Mouse (Mus musculus): ENCODE results near the gene Gm45785. TPM values are rescaled to one million over a fixed set of nuclear protein-coding genes. Genes with fewer than 3 reads are reported as not detected.
A peak's percentile ranks its signal among the peaks of the same experiment; 100 is the strongest.
"Not testable (repeated sequence)": the region's sequence is repeated elsewhere in the genome, so short reads cannot be mapped to it uniquely, and the experiment has no call there.

Gm45785 gene
- total RNA-seq (2021), result not detected

DNA sequence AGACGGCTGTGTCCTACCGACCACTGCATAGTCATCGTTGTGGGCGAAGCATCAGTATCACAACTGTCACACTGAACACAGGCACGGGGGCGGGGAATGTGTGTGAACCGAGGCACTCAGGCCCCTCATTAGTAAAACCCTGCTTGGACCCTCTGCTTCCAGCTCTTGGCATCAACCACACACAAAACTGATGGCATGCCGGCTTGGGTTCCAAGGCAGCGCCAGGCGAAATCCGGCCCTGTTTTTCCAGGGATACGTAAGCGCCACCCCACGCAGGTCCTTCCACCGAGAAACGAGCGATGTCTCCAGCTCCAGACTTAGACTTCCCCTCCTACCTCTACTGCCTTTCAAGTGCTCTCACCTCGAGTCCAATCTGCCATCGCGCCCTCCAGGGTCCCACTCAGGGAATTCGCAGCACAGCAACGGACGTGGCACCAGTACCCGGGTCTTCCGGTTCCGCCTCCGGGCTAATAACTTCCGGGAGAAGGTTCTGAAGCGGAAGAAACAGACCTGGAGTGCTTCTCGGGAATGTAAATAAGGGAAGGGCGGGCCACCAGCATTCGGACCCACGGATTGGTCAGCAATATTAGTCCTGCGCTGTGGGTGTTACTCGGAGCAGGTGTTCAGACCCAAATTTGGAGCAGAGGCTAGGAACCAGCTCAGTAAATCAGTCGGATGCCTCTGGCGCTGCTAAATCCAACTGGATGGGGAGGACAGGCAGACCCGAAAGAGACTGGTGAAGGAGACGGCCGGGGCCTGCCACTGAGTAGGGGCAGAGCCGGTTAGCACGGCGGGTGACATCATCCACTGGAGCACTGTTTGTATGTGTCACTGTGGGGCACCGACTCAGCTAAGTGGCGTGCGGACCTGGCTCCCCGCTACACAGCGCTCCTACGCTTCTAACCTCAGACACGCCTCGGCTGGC, at the start of gene Gm45785:
TSS of gene Gm45785 (minus strand) at position 472 of the 925 bp plus-strand sequence.
- DNase-seq (ENCODE audit: low spot score), result peak; percentile 82
- intact Hi-C loops (cut with DNase I), result no loop called here

DNA sequence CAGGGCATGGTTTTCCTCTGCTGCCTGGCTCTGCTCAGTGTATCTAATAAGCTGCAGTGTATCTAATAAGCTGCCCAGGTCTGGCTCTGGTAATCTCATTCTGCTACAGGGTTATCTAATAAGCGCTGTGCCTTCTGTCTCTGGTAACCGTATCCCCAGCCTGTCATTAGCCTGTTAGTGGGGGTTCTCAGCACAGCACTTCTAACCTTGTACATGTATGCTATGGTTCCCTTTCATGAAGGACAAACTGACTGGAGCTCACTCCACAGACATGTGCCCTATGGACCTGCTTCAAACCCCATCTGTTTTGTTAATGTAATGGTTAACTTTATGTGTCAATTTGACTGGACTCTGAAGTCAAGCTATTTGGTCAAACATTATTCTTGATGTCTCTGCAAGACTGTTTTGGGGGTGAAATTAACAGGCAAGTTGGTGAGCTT, 49.5 kb upstream of the Gm45785 start:
- intact Hi-C loops (cut with DNase I), result loop anchor here (2.0 to 5.0 kb wide), 2 partner anchors 31 to 272 kb away; no protein-coding TSS in a partner anchor
- no peak for DNase-seq (ENCODE audit: low spot score)

DNA sequence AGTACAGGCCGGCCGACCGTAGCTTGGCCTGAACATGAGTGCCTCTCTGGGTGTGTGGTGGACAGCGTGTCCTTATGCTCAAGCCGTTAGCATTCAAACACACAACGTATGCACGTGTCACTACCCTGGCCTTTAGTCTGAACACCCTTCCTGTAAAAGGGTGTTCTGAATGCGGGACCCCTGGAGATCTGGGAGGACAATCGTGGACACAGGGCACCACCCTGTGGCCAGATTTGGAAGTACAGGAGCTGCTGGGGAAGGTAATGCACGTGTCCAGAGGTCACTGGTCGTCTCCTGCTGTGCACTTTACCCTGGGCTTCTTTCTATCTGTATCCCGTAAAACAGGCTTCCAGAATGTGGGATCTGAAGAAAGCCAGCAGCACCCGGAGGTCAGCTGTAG, 47.1 kb upstream of the Gm45785 start:
- intact Hi-C loops (cut with DNase I), result loop anchor here (1.0 kb wide), 1 partner anchor 58 kb away; the partner anchor contains the start of gene Scgb1c1
- peak; percentile 20 for DNase-seq (ENCODE audit: low spot score)

DNA sequence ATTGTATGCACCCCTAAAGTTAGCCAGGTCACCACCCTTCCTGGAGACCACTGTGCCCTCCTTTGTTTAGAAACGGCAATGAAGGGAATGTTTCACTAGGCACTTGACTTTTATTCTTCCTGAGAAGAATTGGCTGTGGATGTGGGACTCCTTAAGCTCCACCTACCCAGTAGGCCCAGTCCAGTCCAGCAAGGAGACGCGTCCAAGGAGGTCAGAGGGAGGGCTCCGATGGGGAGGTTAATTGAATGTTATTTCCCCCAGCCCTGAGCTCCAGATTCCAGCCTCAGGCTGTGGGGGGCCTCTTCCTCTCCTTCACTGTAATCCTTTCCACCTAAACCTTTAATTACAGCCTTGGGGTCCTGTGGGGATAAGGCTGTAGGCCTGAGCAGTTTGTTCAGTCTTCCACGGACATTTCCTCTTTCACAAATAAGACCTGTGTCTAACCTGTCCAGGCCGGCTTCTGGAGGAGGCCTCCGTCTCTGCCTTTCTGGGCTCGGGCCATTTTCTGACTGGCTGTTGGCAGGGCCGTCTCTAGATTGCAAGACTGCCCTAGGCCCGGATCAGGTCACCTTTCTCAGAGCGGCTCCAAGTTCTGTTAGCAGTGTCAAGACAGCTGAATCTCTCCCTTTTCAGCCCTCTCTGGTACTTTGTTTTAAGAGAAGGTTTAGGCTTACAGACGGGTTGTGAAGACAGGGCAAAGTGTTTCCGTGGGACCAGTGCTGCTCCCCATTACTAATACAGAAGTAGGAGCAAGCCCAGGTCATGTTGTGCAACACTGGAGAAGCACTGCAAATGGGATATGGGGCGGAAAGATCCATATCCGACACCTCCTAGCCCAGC, 46.1 kb upstream of the Gm45785 start:
- DNase-seq (ENCODE audit: low spot score), result no peak
- intact Hi-C loops (cut with DNase I), result no loop called here

DNA sequence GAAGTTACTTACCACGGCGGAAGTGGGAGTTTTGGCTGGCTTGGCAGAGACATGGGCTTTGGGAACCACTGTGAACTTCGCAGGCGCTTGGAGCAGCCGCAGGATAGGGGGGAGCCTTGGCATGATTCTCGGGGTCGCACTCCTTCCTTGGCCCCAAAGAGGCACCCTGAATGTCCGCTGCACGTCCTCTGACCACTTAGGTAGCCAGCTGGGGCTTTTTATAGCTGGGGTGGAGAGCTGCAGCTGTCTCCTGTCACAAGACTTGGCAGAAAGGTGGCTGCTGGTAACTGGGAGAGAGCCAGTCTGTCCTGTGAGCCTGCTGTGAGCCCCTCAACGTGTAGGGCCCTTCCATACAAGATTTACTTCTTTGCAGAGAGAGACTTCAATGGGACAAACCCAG, 44.1 kb upstream of the Gm45785 start, which contains the start of gene Cox8b:
TSS of gene Cox8b (minus strand) at position 227 of the 400 bp plus-strand sequence.
- intact Hi-C loops (cut with DNase I), result no loop called here
- no peak for DNase-seq (ENCODE audit: low spot score)

DNA sequence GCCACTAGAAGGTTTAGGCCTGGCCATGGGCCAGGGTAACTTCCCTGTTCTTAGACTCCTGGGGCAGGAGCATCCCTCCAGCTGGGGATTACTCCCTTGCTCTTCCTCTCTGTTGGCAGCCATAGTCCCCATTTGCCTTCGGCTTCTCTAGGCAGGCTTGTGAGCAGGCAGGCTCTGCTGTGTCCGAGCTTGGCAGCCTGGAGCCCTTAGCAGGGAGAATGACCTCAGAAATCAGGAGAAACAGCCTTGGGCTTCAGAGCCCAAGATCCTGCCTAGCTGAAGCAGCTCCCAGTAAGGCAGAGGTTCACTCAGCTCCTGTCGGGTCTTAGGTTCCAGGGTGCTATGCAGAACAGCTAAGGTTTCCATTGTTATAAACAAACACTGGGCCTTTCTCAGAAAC, 43.0 kb upstream of the Gm45785 start:
- no peak for DNase-seq (ENCODE audit: low spot score)
- intact Hi-C loops (cut with DNase I), result no loop called here

DNA sequence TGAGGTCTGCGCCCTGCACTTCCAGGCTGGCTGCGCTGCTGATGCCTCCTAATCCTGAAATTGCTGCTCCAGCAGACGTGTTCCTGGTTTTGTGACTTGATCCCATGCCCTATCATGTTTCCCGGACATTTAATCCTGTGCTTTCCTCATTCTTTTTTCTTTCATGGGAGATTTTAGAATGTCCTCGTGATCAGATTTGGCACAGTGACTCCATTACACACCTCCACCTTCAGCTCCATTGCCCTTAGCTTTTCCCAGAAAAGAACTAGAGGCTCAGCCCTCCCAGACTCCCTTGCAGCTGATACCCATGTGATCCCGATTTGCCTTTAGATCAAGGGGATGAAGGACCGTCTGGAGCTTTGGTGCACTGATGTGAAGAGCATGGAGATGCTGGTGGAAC, 41.7 kb upstream of the Gm45785 start:
- intact Hi-C loops (cut with DNase I), result no loop called here
- no peak for DNase-seq (ENCODE audit: low spot score)

DNA sequence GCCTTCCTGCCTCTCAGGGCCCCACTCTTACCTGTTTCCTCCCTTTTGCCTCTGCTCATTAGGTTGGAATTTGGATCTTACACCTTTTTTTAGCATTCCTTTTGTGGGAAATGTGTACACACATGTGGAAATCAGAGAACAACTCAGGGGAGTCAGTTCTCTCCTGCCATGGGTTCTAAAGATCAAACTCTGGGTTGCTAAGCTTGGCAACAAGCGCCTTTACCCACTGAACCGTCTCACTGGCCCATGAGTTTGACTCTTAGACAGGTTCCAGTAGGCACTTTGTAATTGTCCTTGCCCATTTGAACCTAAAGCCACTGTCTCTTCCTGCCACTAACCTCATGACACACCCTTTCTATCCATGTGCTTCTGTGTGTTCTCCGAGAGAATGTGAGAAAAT, 38.5 kb upstream of the Gm45785 start:
- intact Hi-C loops (cut with DNase I), result no loop called here
- no peak for DNase-seq (ENCODE audit: low spot score)

DNA sequence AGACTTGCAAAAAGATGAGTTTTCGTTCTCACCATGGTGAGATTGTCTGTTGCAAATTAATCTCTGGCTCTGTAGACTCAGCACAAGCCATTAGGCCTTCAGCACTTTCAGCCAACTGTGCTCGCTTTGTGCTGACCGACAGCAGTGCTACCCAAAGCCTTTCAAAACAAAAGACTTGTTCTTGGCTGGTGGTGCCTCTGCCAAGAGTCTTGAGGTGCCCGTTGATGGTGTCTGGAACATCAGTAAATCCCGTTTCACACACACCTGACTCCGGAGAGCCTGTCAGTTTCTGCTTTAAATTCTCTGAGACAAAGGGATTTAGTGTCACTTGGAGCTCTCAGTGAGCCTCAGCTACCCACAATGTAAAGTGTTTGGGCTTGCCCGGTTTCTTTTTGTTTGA, 37.9 kb upstream of the Gm45785 start:
- intact Hi-C loops (cut with DNase I), result no loop called here
- DNase-seq (ENCODE audit: low spot score), result no peak

DNA sequence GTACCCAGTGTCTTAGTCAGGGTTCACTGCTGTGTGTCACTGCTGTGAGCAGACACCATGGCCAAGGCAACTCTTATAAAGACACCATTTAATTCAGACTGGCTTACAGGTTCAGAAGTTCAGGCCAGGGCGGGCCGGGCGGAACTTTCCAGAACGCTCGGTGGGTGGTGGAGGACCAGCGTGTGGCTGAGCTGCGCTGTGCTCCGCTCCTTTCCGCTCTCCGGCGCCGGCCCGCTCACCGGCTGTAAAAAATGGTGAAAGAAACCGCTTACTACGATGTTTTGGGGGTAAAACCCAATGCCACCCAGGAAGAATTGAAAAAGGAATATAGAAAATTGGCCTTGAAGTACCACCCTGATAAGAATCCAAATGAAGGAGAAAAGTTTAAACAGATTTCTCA, 34.5 kb upstream of the Gm45785 start:
- DNase-seq (ENCODE audit: low spot score); intact Hi-C loops (cut with DNase I): not testable (repeated sequence)

DNA sequence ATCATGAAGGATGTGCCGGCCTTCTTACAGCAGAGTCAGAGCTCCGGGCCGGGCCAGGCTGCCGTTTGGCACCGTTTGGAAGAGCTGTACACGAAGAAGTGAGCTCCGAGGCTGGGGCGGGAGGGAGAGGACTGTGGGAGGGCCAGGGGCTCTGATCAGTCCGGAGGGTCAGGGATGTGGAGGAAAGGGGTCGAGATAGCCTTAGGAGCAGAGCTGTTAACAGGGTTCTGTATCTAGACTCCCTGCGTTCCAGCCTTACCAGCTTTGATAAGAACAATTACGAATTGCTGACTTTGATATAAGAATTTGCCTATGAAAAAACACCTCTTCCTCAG, 26.3 kb upstream of the Gm45785 start:
- intact Hi-C loops (cut with DNase I), result loop anchor here (1.0 kb wide), 1 partner anchor 25 kb away; the partner anchor contains the start of gene Bet1l
- DNase-seq (ENCODE audit: low spot score), result no peak

DNA sequence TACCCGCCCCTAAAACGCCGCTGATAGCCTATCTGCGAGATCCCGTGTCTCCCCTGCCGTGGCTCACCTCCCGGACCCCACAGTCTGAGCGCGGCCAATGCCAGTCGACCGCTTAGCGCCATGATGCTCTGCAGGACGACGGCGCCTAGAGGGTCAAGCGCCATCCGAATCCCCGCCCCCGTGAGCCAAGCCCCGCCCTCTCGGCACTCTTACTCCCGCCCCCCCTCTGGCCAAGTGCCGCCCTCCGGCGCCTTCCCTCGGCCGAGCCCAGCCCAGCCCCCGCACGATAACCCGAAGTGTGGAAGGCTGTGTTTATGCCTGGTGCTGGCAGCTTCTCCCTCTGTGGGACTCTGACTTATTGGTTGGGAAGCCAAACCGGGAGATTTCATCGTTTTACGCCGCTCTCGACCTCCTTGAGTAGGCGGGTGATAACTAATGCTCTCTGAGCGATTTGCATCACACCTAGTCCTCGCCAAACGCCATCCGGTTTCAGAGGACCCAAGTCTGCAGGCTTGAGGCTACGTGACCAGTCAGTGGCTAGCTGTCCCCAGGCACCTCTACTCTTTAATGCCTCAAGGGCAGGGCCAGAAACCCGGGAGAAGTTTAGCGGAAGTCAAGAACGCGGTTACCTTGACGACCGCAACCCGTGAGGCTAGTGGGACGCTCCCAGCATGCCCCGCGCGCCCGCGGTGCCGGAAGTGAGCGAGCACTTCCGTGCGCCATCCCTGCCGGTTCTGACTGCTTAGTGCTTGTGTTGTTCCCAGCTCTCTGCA, 25.8 kb upstream of the Gm45785 start, which contains the start of the genes Psmd13 and Sirt3:
TSS of gene Psmd13 (plus strand) at position 273 of the 773 bp plus-strand sequence.
TSS of gene Sirt3 (minus strand) at position 614 of the 773 bp plus-strand sequence.
- DNase-seq (ENCODE audit: low spot score), result peak; percentile 85
- intact Hi-C loops (cut with DNase I), result loop anchor here (1.0 kb wide), 1 partner anchor 25 kb away; the partner anchor contains the start of gene Bet1l

DNA sequence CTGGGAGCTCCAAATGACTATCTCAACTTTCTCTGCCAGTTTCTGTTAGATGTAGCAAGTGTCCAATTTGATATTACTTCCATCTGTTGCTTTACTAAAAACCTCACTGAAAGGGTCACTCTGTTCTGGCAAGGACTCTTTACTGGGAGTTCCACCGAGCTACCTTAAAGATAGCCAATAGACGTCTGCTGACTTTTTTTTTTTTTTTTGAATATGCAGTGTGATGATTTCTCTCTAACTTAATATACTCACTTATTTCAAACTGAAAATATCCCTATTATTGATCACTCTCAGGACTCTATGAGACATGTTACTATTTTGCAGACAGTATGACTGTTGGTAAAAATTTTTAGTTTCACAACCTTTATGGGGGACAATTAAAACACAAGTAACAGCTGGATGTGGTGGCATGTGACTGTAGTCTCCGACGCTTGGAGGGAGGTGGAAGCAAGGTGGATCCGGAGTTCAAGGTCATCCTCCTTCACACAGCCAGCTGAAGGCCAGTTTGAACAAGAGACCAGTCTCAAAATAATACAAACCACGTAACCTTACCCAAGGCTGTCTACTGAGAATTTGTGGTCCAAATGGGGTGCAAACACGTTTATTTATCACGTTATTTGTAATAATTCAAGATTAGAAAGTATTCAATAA, 24.9 kb upstream of the Gm45785 start:
- intact Hi-C loops (cut with DNase I), result no loop called here
- DNase-seq (ENCODE audit: low spot score), result no peak

DNA sequence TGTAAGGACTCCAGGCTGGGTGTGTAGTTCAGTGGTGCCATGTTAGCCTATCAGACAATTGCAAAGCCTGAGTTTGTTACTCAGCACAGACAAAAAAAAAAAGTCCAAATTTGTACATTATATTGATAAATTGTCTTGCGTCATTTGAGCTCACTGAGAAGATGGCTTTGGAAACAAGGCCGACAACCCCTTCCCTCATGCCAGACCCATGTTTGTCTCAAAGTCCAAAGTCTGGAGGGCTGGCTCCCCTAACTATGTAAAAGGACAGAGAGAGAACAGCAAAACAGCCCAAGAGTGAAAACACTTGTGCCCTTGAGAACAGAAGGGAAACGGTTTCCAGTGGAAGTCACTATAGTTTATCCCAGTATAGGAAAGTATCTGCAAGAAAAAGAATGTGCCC, 24.3 kb upstream of the Gm45785 start:
- DNase-seq (ENCODE audit: low spot score), result no peak
- intact Hi-C loops (cut with DNase I), result no loop called here

DNA sequence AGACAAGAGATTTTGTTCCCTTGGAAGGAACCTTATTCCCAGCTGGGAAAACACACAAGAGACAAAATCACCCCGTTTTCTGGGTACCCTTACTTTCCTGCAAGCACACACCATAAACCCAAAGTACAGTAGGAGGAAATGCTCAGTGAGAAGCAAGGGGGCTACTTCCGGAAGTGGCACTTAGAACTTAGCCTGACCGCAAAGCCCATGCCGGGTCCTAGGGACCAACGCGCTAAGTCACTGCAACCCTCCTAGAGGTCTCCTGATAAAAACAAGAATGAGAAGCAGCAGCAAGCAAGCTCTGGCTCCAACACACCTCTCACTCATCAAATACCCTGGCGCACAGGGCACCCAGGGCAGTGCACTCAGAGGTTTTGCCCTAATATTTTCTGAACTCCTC, 23.2 kb upstream of the Gm45785 start:
- intact Hi-C loops (cut with DNase I), result no loop called here
- DNase-seq (ENCODE audit: low spot score), result no peak

DNA sequence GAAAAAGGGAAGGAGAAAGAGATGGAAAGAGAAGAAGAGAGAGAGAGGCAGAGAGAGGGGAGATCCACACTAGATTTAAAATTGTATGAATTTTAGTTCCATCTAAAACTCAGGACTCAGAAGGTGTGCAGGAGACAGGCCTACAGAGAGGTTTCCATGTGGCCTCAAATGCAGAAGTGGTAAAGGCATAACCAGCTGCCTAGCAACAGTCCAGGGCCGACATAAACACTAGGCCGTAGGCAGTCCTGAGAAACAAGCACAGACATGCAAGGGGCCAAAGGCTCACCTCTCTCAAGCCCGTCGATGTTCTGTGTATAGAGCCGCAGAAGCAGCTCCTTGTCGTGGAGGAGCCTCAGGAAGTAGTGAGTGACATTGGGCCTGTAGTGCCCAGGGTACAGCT, 21.2 kb upstream of the Gm45785 start:
- DNase-seq (ENCODE audit: low spot score), result no peak
- intact Hi-C loops (cut with DNase I), result no loop called here

DNA sequence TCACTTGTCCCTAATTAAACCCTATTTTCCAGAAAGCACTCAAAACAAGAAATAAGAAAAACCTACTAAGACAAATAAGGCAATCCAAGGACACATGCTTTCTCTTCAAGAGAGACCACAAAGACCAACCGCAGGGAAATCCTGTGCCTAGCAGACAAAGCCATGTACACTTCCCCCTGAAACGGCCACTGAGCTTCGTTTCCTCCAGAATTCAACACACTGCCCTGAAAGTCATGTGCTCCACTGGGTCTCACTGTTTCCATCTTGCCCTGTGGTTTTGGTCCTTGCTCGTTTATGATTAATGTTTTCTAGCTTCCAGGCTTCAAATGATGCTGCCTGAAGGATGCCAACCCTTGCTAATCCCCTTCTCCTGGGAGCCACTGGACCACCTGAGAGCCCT, 18.1 kb upstream of the Gm45785 start:
- intact Hi-C loops (cut with DNase I), result no loop called here
- no peak for DNase-seq (ENCODE audit: low spot score)

DNA sequence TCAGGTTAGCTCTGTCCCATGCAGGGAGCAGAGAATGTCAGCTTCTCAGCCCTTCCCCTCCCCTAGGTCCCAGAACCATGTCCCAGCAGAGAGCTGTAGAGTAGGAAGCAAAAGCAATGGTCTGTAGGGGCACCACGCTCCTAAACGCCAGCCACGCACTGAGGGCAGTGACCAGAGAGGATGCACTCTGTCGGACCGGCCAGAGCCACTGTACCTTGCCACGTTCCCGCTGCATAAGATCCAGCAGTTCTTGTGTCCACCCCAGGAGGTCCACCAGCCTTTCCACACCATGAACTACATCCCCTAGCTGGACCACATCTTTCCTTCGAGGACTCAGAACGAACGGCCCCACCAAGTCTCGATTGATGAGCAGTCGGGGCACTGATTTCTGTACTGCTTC, 8.6 kb upstream of the Gm45785 start:
- intact Hi-C loops (cut with DNase I), result no loop called here
- no peak for DNase-seq (ENCODE audit: low spot score)

DNA sequence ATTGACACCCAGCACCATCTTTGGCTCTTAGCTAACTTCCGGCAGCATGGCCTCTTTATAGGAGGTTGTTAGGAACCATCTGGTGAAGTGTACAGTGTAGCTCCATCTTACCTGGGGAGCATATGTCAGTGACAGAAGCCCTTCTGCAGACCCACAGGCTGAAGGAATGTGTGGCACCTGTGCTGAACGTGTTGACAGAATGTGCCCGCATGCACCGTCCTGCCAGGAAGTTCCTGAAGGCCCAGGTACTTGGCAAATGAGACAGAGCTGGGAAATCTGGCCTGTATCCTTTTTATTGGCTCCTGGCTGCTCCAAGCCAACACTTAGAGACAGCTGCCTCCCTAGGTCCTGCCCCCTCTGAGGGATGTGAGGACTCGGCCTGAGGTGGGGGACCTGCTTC, 4.6 kb upstream of the Gm45785 start:
- no peak for DNase-seq (ENCODE audit: low spot score)
- intact Hi-C loops (cut with DNase I), result no loop called here

Data from heart, postnatal 25 days (tissue).